Mouse (Mus musculus): ENCODE results near the gene Rab31.
A peak's percentile ranks its signal among the peaks of the same experiment; 100 is the strongest.

The Rab31 gene

GRCm38 (mm10) chr17:65783182-65784161 lies 10.9 kb upstream of the Rab31 start:
- peak; percentile 76 for DNase-seq (ENCODE audit: extremely low spot score, low spot score)

GRCm38 (mm10) chr17:65782551-65783141 lies 10.1 kb upstream of the Rab31 start, which contains the start of gene Ppp4r1:
Gene Ppp4r1, plus strand, starts transcription at chr17:65782573.
- DNase-seq (ENCODE audit: extremely low spot score, low spot score): peak; percentile 87

- DNase-seq (ENCODE audit: extremely low spot score, low spot score): no peak
These were observed 8.4 kb upstream of the Rab31 start for GRCm38 (mm10) chr17:65780970-65781369.

- no peak for DNase-seq (ENCODE audit: extremely low spot score, low spot score)
These were observed 4.9 kb upstream of the Rab31 start for GRCm38 (mm10) chr17:65777461-65777860.

- DNase-seq (ENCODE audit: extremely low spot score, low spot score): no peak
These were observed 3.7 kb upstream of the Rab31 start for GRCm38 (mm10) chr17:65776228-65776627.

GRCm38 (mm10) chr17:65774439-65774838 lies 1.9 kb upstream of the Rab31 start:
- no peak for DNase-seq (ENCODE audit: extremely low spot score, low spot score)

GRCm38 (mm10) chr17:65773617-65774016 lies 1.1 kb upstream of the Rab31 start:
- DNase-seq (ENCODE audit: extremely low spot score, low spot score): no peak

GRCm38 (mm10) chr17:65770982-65771915 lies 1.3 kb downstream of the Rab31 start:
- DNase-seq (ENCODE audit: extremely low spot score, low spot score): no peak

- no peak for DNase-seq (ENCODE audit: extremely low spot score, low spot score)
These were observed 4.1 kb downstream of the Rab31 start for GRCm38 (mm10) chr17:65768486-65768885.

- DNase-seq (ENCODE audit: extremely low spot score, low spot score): no peak
These were observed 9.3 kb downstream of the Rab31 start for GRCm38 (mm10) chr17:65763221-65763620.

GRCm38 (mm10) chr17:65757150-65757549 lies 15.4 kb downstream of the Rab31 start:
- no peak for DNase-seq (ENCODE audit: extremely low spot score, low spot score)

- DNase-seq (ENCODE audit: extremely low spot score, low spot score): no peak
These were observed 16.7 kb downstream of the Rab31 start for GRCm38 (mm10) chr17:65755857-65756256.

GRCm38 (mm10) chr17:65753130-65753529 lies 19.4 kb downstream of the Rab31 start:
- no peak for DNase-seq (ENCODE audit: extremely low spot score, low spot score)

- DNase-seq (ENCODE audit: extremely low spot score, low spot score): no peak
These were observed 22.3 kb downstream of the Rab31 start for GRCm38 (mm10) chr17:65750301-65750700.

GRCm38 (mm10) chr17:65749803-65750202 lies 22.7 kb downstream of the Rab31 start:
- DNase-seq (ENCODE audit: extremely low spot score, low spot score): no peak

GRCm38 (mm10) chr17:65748997-65749396 lies 23.6 kb downstream of the Rab31 start:
- no peak for DNase-seq (ENCODE audit: extremely low spot score, low spot score)

GRCm38 (mm10) chr17:65746314-65746713 lies 26.2 kb downstream of the Rab31 start:
- no peak for DNase-seq (ENCODE audit: extremely low spot score, low spot score)

GRCm38 (mm10) chr17:65743664-65744330 lies 28.8 kb downstream of the Rab31 start:
- no peak for DNase-seq (ENCODE audit: extremely low spot score, low spot score)

GRCm38 (mm10) chr17:65742969-65743368 lies 29.6 kb downstream of the Rab31 start:
- no peak for DNase-seq (ENCODE audit: extremely low spot score, low spot score)

- DNase-seq (ENCODE audit: extremely low spot score, low spot score): no peak
These were observed 30.2 kb downstream of the Rab31 start for GRCm38 (mm10) chr17:65742245-65742905.
